Comparison of ENCODE assay signal across 23 mouse cellular contexts in the genomic region with DNA sequence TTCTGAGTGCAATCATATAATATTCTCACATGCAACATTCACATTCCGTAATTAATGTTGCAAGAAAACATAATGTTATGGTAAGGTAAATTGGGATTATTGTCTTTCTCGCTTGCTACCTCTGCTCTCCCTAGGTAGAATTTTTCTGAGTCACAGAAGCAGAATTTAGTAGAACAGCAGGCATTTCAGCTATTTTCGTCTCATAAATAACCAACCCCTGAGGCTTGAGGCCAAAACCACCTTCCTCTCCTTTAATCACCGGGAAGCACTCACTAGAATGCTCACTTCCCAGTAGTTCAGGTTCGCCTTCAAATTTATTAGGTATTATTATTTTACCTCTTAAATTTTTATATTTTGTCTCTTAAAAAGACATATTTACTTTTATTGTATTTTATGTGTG. TPM values are rescaled to one million over a fixed set of nuclear protein-coding genes. Genes with fewer than 3 reads are reported as not detected.
DNase-seq lines count a peak whose midpoint lies in the region; TF ChIP-seq lines count a peak whose summit lies in the region.
"Had no signal": no experiment of that assay in that cellular context is flagged by ENCODE, and none has a peak within 500 bp of the region (broad histone marks: within the 10 kb centered on the region; RNA-seq: fewer than 3 reads in every experiment).

No protein-coding gene starts in this region.

- no peak for TF ChIP-seq CTCF in cerebellum, adult 2 months (IDR thresholded peaks at IDR 0.05; ENCODE audit: borderline replicate concordance, insufficient read depth, low read depth, low read length)
- no peak for TF ChIP-seq CTCF in left cerebral cortex, adult 2 months (IDR thresholded peaks at IDR 0.05)

- H3K27me3 ChIP-seq in cerebellum, adult 2 months (ENCODE audit: control insufficient read depth, insufficient read depth, low read length): no peaks in the 10 kb centered on the region
- H3K27me3 ChIP-seq: embryonic facial prominence, embryonic 13.5 days; forebrain, embryonic 12.5 days; forebrain, embryonic 15.5 days; hindbrain, embryonic 12.5 days; hindbrain, embryonic 15.5 days had no signal

- intact Hi-C loops in left cerebral cortex, postnatal 4 days (cut with DNase I): no loop called here
- intact Hi-C loops in left cerebral cortex, adult 2 months (cut with DNase I): no loop called here

- DNase-seq in cerebellum, adult 2 months: peak; percentile 38 to 82
- no peak for DNase-seq in cerebellum, adult 11-12 months
- peak; percentile 49 for DNase-seq in cerebellum, adult 8-10 months
- DNase-seq in cerebellum, postnatal 10 days: peak; percentile 45 to 58
- no peak for DNase-seq in left cerebral cortex, postnatal 4 days
- DNase-seq in MN1 (ENCODE audit: low spot score): no peak
- DNase-seq in left cerebral cortex, adult 2 months (ENCODE audit: extremely low spot score in 1 of 2, low spot score in 2 of 2): no peak
- DNase-seq: adrenal gland, postnatal 10 days; embryo, embryonic 11 days; gastrocnemius, postnatal 10 days; gastrocnemius, postnatal 36 days; kidney, adult 2 months had no signal

- 20% methylated on average over 5 of the region's 5 CpGs for WGBS in cerebellum, adult 2 months

- TF ChIP-seq POLR2A in cerebellum, adult 2 months (IDR thresholded peaks at IDR 0.05; ENCODE audit: borderline replicate concordance, insufficient read depth, low read length): 0 out of 2 replicates have a peak, but pooled peaks have one; percentile 9

- H3K27ac ChIP-seq in cerebellum, adult 2 months (ENCODE audit: insufficient read depth, low read length): peak overlapping the region; percentile 66; the same call in 1 of the 2 replicates
- no peak overlapping the region for H3K27ac ChIP-seq in left cerebral cortex, adult 2 months
- H3K27ac ChIP-seq: embryonic facial prominence, embryonic 10.5 days; embryonic facial prominence, embryonic 13.5 days; forebrain, embryonic 12.5 days; forebrain, embryonic 15.5 days; hindbrain, embryonic 12.5 days; hindbrain, embryonic 15.5 days had no signal

- peak overlapping the region; percentile 32 for H3K4me3 ChIP-seq in cerebellum, adult 2 months (replicated peaks; ENCODE audit: insufficient read depth, low read depth, low read length)
- H3K4me3 ChIP-seq in left cerebral cortex, adult 2 months: no peak overlapping the region
- H3K4me3 ChIP-seq: embryonic facial prominence, embryonic 10.5 days; embryonic facial prominence, embryonic 13.5 days; erythroblast, embryonic 14.5 days; forebrain, embryonic 12.5 days; forebrain, embryonic 15.5 days; hindbrain, embryonic 12.5 days; hindbrain, embryonic 15.5 days had no signal

- H3K4me1 ChIP-seq in cerebellum, adult 2 months (ENCODE audit: control insufficient read depth, insufficient read depth, low read length): peaks cover 19% of the 10 kb centered on the region
- H3K4me1 ChIP-seq: forebrain, embryonic 15.5 days; hindbrain, embryonic 12.5 days; hindbrain, embryonic 15.5 days had no signal

RNA-seq across cellular contexts. Expression of gene Bmp5, which starts 10.8 kb away (rescaled TPM):
- 8.3 and 8.5 TPM in 2 replicates for polyA plus RNA-seq in cerebellum, adult 2 months (2012; rRNA removed)
- total RNA-seq in left cerebral cortex, postnatal 4 days (2021): 1 to 10 TPM; 2.1 to 2.5 TPM
- 1 to 10 TPM; 1.0 to 1.7 TPM for total RNA-seq in left cerebral cortex, adult 2 months (2021)
- total RNA-seq: granulocyte monocyte progenitor cell, adult 5-6 weeks; hematopoietic stem cell, adult 5-6 weeks; MEL had no signal
- polyA plus RNA-seq: CD4-positive, CD25-positive, alpha-beta regulatory T cell, adult 4 months; erythroblast, embryonic 14.5 days had no signal

Comparison
In these comparisons a context has a peak if more than half of its experiments do, and no peak if none do; other contexts are left out.
1. DNase-seq: peak in cerebellum, adult 2 months (2 of 2), cerebellum, adult 8-10 months (single experiment) and cerebellum, postnatal 10 days (2 of 2); none in cerebellum, adult 11-12 months (single experiment), left cerebral cortex, postnatal 4 days (single experiment), MN1 (single experiment) and left cerebral cortex, adult 2 months (0 of 2).